Mouse (Mus musculus): ENCODE results near the gene Nav3. TPM values are rescaled to one million over a fixed set of nuclear protein-coding genes. Genes with fewer than 3 reads are reported as not detected.

Gene Nav3
- polyA plus RNA-seq, 1 experiment from 2014 or later: 0.96 TPM

- Histone ChIP-seq H3K36me3 (ENCODE audit: control insufficient read depth, insufficient read depth, low read length) (no peaks in the 10 kb centered on the region), H3K4me1 (replicated peaks; ENCODE audit: control insufficient read depth, insufficient read depth) (no peaks in the 10 kb centered on the region), H3K4me3 (ENCODE audit: low read depth, low read length) (no peak overlapping the region), H3K9ac (ENCODE audit: low read length) (no peak overlapping the region), H3K27me3 (ENCODE audit: control insufficient read depth, insufficient read depth, low read length) (no peaks in the 10 kb centered on the region), H3K4me2 (replicated peaks; ENCODE audit: low read depth) (no peak overlapping the region), H3K27ac (replicated peaks) (no peak overlapping the region), H3K9me3 (ENCODE audit: control insufficient read depth, low read length) (no peaks in the 10 kb centered on the region)
- DNase-seq (ENCODE audit: low spot score) (no peak), ATAC-seq (ENCODE audit: low FRiP score, low TSS enrichment) (no peak)
- WGBS: 54% methylated on average over 4 of the region's 4 CpGs
- TF ChIP-seq CTCF (IDR thresholded peaks at IDR 0.05; ENCODE audit: low read depth) (no peak), EP300 (optimal IDR thresholded peaks at IDR 0.05) (no peak)
These were observed 548.8 kb downstream of the Nav3 start for GRCm38 (mm10) chr10:109907206-109907605.

GRCm38 (mm10) chr10:109906413-109906785 lies 549.6 kb downstream of the Nav3 start:
- ATAC-seq (ENCODE audit: low FRiP score, low TSS enrichment) (no peak), DNase-seq (ENCODE audit: low spot score) (no peak)
- Histone ChIP-seq H3K4me2 (replicated peaks; ENCODE audit: low read depth) (no peak overlapping the region), H3K9ac (ENCODE audit: low read length) (no peak overlapping the region), H3K27ac (replicated peaks) (no peak overlapping the region), H3K4me3 (ENCODE audit: low read depth, low read length) (no peak overlapping the region), H3K4me1 (replicated peaks; ENCODE audit: control insufficient read depth, insufficient read depth) (no peaks in the 10 kb centered on the region), H3K9me3 (ENCODE audit: control insufficient read depth, low read length) (no peaks in the 10 kb centered on the region), H3K36me3 (ENCODE audit: control insufficient read depth, insufficient read depth, low read length) (no peaks in the 10 kb centered on the region), H3K27me3 (ENCODE audit: control insufficient read depth, insufficient read depth, low read length) (no peaks in the 10 kb centered on the region)
- 25% methylated on average over 6 of the region's 6 CpGs for WGBS
- TF ChIP-seq EP300 (optimal IDR thresholded peaks at IDR 0.05) (no peak), CTCF (IDR thresholded peaks at IDR 0.05; ENCODE audit: low read depth) (no peak)

DNA sequence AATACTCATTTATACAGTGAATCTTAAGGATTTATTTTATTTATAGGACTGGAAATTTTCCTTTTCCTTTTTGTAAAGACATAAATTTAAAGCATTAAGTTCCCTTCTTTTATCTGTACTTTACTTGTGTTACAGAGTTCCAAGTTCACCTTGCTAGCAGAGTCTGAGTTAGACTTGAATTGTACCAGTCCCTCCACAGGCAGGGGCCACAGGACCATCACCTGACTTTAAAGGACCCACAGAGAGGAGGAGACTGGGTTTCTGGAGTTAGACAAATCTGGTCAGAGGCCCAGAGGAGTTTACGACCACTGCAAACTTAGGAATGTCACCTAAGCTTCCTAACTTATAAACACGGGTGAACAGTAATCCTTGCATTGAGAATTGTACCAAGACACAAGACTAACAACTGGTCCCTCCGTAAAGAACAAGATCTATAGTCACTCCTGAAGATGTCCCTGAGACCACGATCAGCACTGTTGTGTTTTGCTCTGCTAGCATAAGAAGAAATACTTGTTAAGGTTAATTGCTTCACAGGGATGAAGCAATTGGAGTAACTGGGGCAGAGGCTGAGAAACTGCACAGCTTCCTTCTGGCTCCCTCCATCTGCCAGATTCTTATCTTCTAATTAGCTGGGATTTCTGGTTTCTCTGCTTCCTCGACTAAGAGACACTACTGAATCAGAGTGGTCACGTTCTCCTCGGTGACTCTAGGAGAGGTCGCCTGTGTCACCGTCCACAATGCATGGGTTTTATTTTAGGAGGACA lies 550.2 kb downstream of the Nav3 start:
- DNase-seq (ENCODE audit: low spot score) (no peak), ATAC-seq (ENCODE audit: low FRiP score, low TSS enrichment) (no peak)
- H3K9me3 ChIP-seq (ENCODE audit: control insufficient read depth, low read length): no peaks in the 10 kb centered on the region
- no peaks in the 10 kb centered on the region for H3K4me1 ChIP-seq (replicated peaks; ENCODE audit: control insufficient read depth, insufficient read depth)
- H3K27me3 ChIP-seq (ENCODE audit: control insufficient read depth, insufficient read depth, low read length): no peaks in the 10 kb centered on the region
- H3K4me3 ChIP-seq (ENCODE audit: low read depth, low read length): no peak overlapping the region
- no peak overlapping the region for H3K9ac ChIP-seq (ENCODE audit: low read length)
- no peaks in the 10 kb centered on the region for H3K36me3 ChIP-seq (ENCODE audit: control insufficient read depth, insufficient read depth, low read length)
- no peak overlapping the region for H3K27ac ChIP-seq (replicated peaks)
- H3K4me2 ChIP-seq (replicated peaks; ENCODE audit: low read depth): no peak overlapping the region
- WGBS: 24% methylated on average over 9 of the region's 9 CpGs
- TF ChIP-seq CTCF (IDR thresholded peaks at IDR 0.05; ENCODE audit: low read depth) (no peak), EP300 (optimal IDR thresholded peaks at IDR 0.05) (no peak)

DNA sequence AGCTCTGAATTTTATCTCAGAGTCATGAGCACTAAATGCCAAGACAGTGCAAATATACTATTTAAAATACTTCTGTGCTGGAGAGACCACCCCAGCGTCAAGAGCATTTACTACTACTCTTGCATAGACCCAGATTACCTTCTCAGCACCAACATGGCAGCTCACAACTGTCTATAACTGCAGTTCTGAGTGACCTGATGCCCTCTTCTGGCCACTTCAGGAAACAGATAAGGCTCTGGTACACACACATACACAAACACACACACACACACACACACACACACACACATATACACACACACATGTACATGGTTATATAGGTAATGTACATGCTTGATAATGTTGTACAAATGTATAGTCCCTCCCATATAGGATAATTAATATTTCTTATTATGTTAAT lies 551.2 kb downstream of the Nav3 start:
- H3K4me1 ChIP-seq (replicated peaks; ENCODE audit: control insufficient read depth, insufficient read depth): no peaks in the 10 kb centered on the region
- no peak overlapping the region for H3K9ac ChIP-seq (ENCODE audit: low read length)
- ATAC-seq (ENCODE audit: low FRiP score, low TSS enrichment): no peak
- no peaks in the 10 kb centered on the region for H3K36me3 ChIP-seq (ENCODE audit: control insufficient read depth, insufficient read depth, low read length)
- no peak for DNase-seq (ENCODE audit: low spot score)
- TF ChIP-seq CTCF (IDR thresholded peaks at IDR 0.05; ENCODE audit: low read depth) (no peak), EP300 (optimal IDR thresholded peaks at IDR 0.05) (no peak)
- no peak overlapping the region for H3K27ac ChIP-seq (replicated peaks)
- no peak overlapping the region for H3K4me3 ChIP-seq (ENCODE audit: low read depth, low read length)
- H3K9me3 ChIP-seq (ENCODE audit: control insufficient read depth, low read length): no peaks in the 10 kb centered on the region
- H3K27me3 ChIP-seq (ENCODE audit: control insufficient read depth, insufficient read depth, low read length): no peaks in the 10 kb centered on the region
- WGBS: 83% methylated on average over 1 of the region's 1 CpGs
- H3K4me2 ChIP-seq (replicated peaks; ENCODE audit: low read depth): no peak overlapping the region

DNA sequence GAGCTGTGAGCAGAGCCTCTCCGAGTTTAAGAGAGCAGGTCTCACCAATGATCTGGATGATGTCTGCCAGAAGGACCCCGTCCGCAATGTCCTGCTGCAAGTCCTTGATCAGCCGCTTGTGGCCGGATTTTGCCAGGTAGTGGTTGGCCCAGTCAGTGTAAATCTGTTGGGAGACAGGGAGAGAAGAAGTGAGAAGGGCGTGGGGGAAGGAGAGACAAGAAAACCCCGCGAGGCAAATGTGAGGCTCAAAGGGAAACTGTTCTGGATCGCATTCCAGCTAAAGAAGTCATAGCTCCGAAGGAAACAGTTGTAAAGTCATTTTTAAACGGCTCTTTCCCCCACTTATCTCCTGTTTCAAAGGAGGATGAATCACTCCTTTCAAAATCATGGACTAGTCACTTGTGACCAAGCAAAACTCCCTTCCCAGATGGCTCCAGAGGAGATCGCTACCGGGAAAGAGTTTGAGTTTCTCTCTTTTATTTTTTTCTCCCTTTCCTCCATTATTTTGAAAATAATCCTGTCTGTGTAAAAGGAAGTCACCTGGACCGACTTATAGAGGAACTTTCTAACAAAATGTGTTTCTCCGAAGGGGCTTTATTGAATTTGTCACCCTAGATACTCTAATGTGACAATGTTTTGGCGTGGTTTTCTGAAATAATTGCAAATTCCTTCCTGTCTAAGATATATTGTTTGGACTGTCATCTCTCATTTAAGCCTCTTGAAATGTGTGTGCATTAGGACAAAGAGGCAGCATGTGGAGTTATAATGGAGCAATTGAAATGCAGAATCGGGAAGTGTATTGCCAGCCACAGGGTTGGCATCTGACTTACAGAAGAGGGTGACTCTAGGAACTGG lies 552.1 kb downstream of the Nav3 start:
- Histone ChIP-seq H3K4me1 (replicated peaks; ENCODE audit: control insufficient read depth, insufficient read depth) (no peaks in the 10 kb centered on the region), H3K4me2 (replicated peaks; ENCODE audit: low read depth) (peak overlapping the region; percentile 20; the same call in 1 of the 2 replicates), H3K9me3 (ENCODE audit: control insufficient read depth, low read length) (no peaks in the 10 kb centered on the region), H3K4me3 (ENCODE audit: low read depth, low read length) (no peak overlapping the region), H3K27ac (replicated peaks) (0 out of 2 replicates have a peak overlapping the region, but pooled peaks have one; percentile 8), H3K36me3 (ENCODE audit: control insufficient read depth, insufficient read depth, low read length) (no peaks in the 10 kb centered on the region), H3K27me3 (ENCODE audit: control insufficient read depth, insufficient read depth, low read length) (no peaks in the 10 kb centered on the region), H3K9ac (ENCODE audit: low read length) (no peak overlapping the region)
- ATAC-seq (ENCODE audit: low FRiP score, low TSS enrichment) (no peak), DNase-seq (ENCODE audit: low spot score) (no peak)
- 52% methylated on average over 17 of the region's 17 CpGs for WGBS
- TF ChIP-seq EP300 (optimal IDR thresholded peaks at IDR 0.05) (no peak), CTCF (IDR thresholded peaks at IDR 0.05; ENCODE audit: low read depth) (no peak)
